Comparison of ENCODE assay signal across 16 mouse cellular contexts in the genomic region with DNA sequence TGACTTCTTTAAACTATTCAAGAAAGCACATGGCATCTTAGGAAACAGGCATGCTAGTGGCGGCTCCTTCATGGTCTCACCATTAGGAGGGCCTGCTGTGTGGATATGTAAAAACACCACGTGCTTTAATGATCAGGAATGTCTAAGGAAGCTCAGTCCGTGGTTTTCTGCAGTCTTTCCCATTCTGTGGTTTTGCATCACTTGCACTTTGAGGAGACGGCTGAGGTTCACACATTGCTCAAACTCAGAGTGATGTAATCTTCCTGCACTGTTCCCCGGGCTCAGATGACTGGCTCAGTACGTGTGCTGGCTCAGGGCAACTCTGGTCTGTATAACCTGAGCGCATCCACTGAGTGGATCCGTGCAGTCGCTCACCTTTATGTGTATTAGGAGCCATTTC.
A peak's percentile ranks its signal among the peaks of the same experiment; 100 is the strongest.
DNase-seq lines count a peak whose midpoint lies in the region; ATAC-seq lines count a peak whose summit lies in the region.
"Had no signal": no experiment of that assay in that cellular context is flagged by ENCODE, and none has a peak within 500 bp of the region (broad histone marks: within the 10 kb centered on the region; RNA-seq: fewer than 3 reads in every experiment).

No protein-coding gene starts in this region.

- peak; percentile 64; the same call in 1 of the 2 replicates for ATAC-seq in frontal cortex, adult (ENCODE audit: low TSS enrichment)
- ATAC-seq in megakaryocyte progenitor cell, adult 5-6 weeks (replicated peaks; ENCODE audit: poor library complexity), result peak; percentile 80
- ATAC-seq: forebrain, embryonic 16.5 days had no signal

- DNase-seq in frontal cortex, postnatal 10 days (ENCODE audit: low spot score in 2 of 2), result no peak
- DNase-seq in 416B (ENCODE audit: low read depth), result peak; percentile 64
- peak; percentile 24 for DNase-seq in R1 (ENCODE audit: low read depth, low spot score)
- DNase-seq in cerebellum, postnatal 4 days (ENCODE audit: low spot score in 2 of 2), result no peak
- no peak for DNase-seq in cerebellum, postnatal 14 days
- DNase-seq: adrenal gland, postnatal 25 days; cerebellum, adult 11-12 months; cerebellum, postnatal 25 days; heart, postnatal 10 days; kidney, adult 18-20 months; lung, postnatal 4 days; right cerebral cortex, postnatal 14 days; thymus, adult 18-20 months had no signal

Comparison
In these comparisons a context has a peak if more than half of its experiments do, and no peak if none do; other contexts are left out.
1. DNase-seq: peak in 416B (single experiment) and R1 (single experiment); none in frontal cortex, postnatal 10 days (0 of 2), cerebellum, postnatal 4 days (0 of 2) and cerebellum, postnatal 14 days (0 of 2).